Mouse (Mus musculus): ENCODE measurements around the gene Spic.
"Not testable (repeated sequence)": the region's sequence is repeated elsewhere in the genome, so short reads cannot be mapped to it uniquely, and the experiment has no call there.

Spic gene

DNA sequence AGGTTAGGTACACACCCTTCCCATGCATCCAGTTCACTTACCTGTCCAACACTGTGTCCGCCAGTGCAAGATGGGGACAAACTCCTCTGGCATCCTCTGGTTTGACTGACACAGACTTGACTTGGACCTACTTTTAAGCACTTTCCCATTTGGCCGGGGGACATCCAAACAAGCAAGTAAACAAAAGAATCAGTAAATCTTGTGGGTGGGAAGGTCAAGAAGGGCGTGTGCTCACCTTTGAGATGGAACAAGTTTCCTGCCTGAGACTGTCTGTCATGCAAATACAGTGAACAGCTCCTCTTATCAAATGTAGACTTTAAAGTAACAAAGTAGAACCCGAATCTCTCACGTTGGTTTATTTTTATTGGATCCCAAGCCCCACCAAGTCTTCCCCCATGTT lies at the start of gene Spic:
Gene Spic (minus strand): TSS at position 91 of the 400 bp plus-strand sequence.
- no peak for DNase-seq (ENCODE audit: low spot score in 2 of 2)

- DNase-seq (ENCODE audit: low spot score in 2 of 2): no peak
Measured at GRCm38 (mm10) chr10:88732309-88732622, 47.5 kb upstream of the Spic start.

GRCm38 (mm10) chr10:88731496-88732308 lies 46.9 kb upstream of the Spic start:
- DNase-seq (ENCODE audit: low spot score in 2 of 2): no peak

GRCm38 (mm10) chr10:88730571-88731495 lies 46.0 kb upstream of the Spic start, which contains the start of gene Arl1:
Gene Arl1, plus strand, starts transcription at chr10:88730858.
- DNase-seq (ENCODE audit: low spot score in 2 of 2): peak; percentile 86 to 90

- no peak for DNase-seq (ENCODE audit: low spot score in 2 of 2)
Measured at GRCm38 (mm10) chr10:88728166-88728565, 43.4 kb upstream of the Spic start.

- DNase-seq (ENCODE audit: low spot score in 2 of 2): peak; percentile 9 to 63
Measured at GRCm38 (mm10) chr10:88727128-88727527, 42.3 kb upstream of the Spic start.

DNA sequence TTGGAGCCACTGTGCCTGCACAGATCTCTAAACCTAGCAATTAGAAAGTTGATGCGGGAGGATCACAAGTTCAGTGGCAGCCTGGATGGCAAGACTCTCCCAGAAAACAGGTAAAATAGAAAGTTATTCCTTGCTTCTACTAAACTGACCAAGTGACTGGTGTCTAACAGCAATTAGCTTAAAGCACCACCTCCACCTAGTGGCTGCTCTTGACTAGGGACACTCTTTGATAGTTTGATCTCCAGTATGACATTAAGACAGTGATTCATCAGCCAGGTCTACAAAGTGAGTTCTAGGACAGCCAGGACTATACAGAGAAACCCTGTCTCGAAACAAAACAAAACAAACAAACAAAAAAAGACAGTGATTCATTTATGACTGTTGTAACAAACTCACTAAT lies 40.5 kb upstream of the Spic start:
- peak in 1 of 2 experiments; percentile 39 for DNase-seq (ENCODE audit: low spot score in 2 of 2)

- no peak for DNase-seq (ENCODE audit: low spot score in 2 of 2)
Measured at GRCm38 (mm10) chr10:88719618-88720017, 34.8 kb upstream of the Spic start.

DNA sequence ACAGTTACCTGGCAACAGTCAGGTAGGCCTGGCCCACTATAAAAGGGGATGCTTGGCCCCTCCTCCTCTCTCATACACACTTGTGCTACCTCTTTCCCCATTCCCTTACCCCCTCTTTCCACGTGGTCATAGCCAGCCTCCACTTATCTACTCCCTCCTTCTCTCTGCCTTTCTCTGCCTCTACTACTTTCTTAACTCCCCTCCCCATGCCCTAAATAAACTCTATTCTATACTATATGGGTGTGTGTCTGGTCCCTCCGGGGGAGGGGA lies 32.9 kb upstream of the Spic start:
- no peak for DNase-seq (ENCODE audit: low spot score in 2 of 2)

GRCm38 (mm10) chr10:88716986-88717755 lies 32.4 kb upstream of the Spic start:
- no peak for DNase-seq (ENCODE audit: low spot score in 2 of 2)

DNA sequence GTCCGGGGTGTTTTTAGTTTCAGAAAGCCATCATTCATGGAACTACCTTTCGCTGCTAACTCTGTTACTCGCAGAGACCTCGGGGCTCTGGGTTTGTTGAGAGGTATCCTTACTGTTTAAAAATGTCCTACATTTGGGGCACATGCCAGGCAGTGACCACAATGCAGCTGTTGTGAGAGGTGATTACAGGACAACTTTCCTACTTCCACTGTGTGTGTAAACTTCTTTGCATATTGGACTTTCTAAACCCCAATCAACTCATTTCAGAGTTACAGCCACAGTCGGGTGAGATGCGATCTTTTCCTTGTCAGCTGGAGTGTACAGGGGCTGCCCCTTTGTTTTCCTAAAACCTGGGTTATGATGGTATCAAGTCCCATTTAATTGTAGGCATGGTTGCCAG lies 30.8 kb upstream of the Spic start:
- DNase-seq (ENCODE audit: low spot score in 2 of 2): no peak

GRCm38 (mm10) chr10:88714744-88715143 lies 29.9 kb upstream of the Spic start:
- DNase-seq (ENCODE audit: low spot score in 2 of 2): no peak

DNA sequence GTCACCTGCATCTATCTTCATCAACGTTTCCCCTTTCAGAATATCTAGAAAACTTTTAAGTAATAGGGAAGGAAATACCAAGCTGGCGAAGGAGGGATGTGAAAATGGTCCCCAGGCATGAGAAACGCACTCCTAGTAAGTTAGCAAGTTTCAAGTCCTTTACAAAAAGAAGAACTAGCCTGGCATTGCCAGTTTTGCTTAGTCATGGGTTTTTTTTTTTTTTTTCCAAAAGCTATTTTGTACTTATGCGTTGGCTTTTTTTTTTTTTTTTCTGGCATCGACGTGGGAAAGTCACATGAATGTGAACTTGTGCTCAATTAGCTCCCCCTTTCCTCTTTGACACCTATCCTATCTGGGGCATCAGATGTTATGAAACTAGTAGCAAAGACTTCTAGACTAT lies 27.5 kb upstream of the Spic start:
- DNase-seq (ENCODE audit: low spot score in 2 of 2): no peak

GRCm38 (mm10) chr10:88708671-88709523 lies 24.1 kb upstream of the Spic start:
- no peak for DNase-seq (ENCODE audit: low spot score in 2 of 2)

DNA sequence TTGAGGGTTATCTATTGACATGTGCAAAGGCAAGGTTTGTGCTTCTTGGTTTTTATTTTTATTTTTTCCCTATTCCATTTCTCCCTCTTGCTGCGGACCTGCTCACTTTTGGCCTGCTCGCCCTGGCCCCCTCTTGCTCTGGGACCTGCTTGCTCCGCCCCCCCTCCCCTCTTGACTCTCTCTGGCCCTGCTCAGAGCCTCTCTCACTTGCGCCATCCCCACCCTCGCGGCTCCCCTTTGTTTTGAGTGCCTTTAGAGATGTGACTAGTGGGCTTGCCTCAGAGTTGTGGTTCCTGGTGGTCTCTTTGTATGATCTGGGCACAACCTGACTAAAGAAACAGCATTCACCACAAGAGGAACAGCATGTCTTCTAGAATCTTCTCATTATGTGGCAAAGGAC lies 16.1 kb upstream of the Spic start:
- no peak for DNase-seq (ENCODE audit: low spot score in 2 of 2)

- DNase-seq (ENCODE audit: low spot score in 2 of 2): no peak
Measured at GRCm38 (mm10) chr10:88682904-88683563, 1.8 kb downstream of the Spic start.

DNA sequence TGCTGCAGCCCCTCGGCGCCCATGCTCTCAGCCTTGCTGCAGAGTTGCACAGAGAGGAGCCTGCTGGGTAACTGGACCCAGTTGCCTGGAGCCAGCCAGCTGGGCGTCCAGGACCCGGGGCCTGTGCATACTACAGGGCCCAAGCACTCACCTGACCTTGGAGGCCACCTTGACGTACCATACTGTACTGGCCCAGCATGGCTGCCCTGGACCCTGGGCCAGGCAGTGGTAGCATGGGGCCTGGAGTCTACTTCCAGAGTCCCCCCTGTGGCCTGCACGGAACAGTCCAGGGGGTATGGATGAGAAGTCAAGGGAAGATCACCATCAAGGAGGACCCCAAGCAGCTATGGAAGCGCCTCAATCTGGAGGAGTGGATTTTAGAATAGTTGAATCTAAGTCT lies 12.0 kb downstream of the Spic start:
- DNase-seq (ENCODE audit: low spot score in 2 of 2): no peak

GRCm38 (mm10) chr10:88672123-88672522 lies 12.7 kb downstream of the Spic start:
- no peak for DNase-seq (ENCODE audit: low spot score in 2 of 2)

GRCm38 (mm10) chr10:88669719-88670118 lies 15.1 kb downstream of the Spic start:
- DNase-seq (ENCODE audit: low spot score in 2 of 2): peak in 1 of 2 experiments; percentile 18

DNA sequence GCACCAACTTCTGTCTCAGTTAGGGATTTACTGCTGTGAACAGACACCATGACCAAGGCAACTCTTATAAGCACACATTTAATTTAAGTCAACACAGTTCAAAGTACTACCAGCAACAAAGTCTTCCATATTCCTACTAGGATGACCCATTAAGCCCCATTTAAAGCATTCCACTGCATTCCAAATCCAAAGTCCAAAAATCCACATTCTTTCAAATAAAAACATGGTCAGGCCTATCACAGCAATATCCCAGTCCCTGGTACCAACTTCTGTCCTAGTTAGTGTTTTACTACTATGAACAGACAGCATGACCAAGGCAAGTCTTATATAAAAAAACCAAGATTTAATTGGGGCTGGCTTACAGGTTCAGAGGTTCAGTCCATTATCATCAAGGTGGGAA lies 21.0 kb downstream of the Spic start:
- not testable (repeated sequence) for DNase-seq (ENCODE audit: low spot score in 2 of 2)

GRCm38 (mm10) chr10:88658918-88659317 lies 25.9 kb downstream of the Spic start:
- DNase-seq (ENCODE audit: low spot score in 2 of 2): no peak

Data from spleen, postnatal 10 days (tissue).